Mouse (Mus musculus): ENCODE data around the gene Gbp9. TPM values are rescaled to one million over a fixed set of nuclear protein-coding genes. Genes with fewer than 3 reads are reported as not detected.

Gene Gbp9
- polyA plus RNA-seq, 1 experiment from 2014 or later = 1.3 TPM

Other genes with a start within 250 kb of the Gbp9 start
- gene Abcg3, start 156.8 kb downstream of the Gbp9 start, polyA plus RNA-seq (2014; fragmentation: Nextera tagmentation; extraction: Ambion mirVana) = 0.45 and 0.51 TPM in 2 replicates
- gene Gbp8, start within 50 bp of the Gbp9 start, polyA plus RNA-seq (2014; fragmentation: Nextera tagmentation; extraction: Ambion mirVana) = 0.19 and 0.26 TPM in 2 replicates
- gene Gbp4, start within 50 bp of the Gbp9 start, polyA plus RNA-seq (2014; fragmentation: Nextera tagmentation; extraction: Ambion mirVana) = 0.15 and 0.40 TPM in 2 replicates
- 0.44 TPM in 1 of 2 replicates, not detected in the other for gene Gbp10, start 100.0 kb upstream of the Gbp9 start, polyA plus RNA-seq (2014; fragmentation: Nextera tagmentation; extraction: Ambion mirVana)
- not detected in 2 replicates for gene Gm43302, start 154.2 kb upstream of the Gbp9 start, polyA plus RNA-seq (2014; fragmentation: Nextera tagmentation; extraction: Ambion mirVana)
- 0.51 TPM in 1 of 2 replicates, not detected in the other for gene Gbp6, start 154.2 kb upstream of the Gbp9 start, polyA plus RNA-seq (2014; fragmentation: Nextera tagmentation; extraction: Ambion mirVana)